Mouse (Mus musculus) left cerebral cortex, postnatal 36 days (tissue): ENCODE measurements around the gene AC124108.1. TPM values are rescaled to one million over a fixed set of nuclear protein-coding genes. Genes with fewer than 3 reads are reported as not detected.

Source experiments
- DNase-seq, 2 experiments: peaks; one replicate each; pipeline ENCODE4 v3.0.0; 2021 to 2022; ENCODE audit warnings: low spot score in 2 of 2, mixed read lengths in 1 of 2
- intact Hi-C: fragments of 180-260 bp; cut with DNase I; formaldehyde crosslinking; loops from one replicate; pipeline ENCODE4 v1.15.1; 2025
- microRNA-seq: library from miRNA; unstranded; fragments of <30 nt; microRNA quantifications from one replicate; pipeline ENCODE4 v1.2.0, GENCODE M21; 2022
- total RNA-seq, 2 experiments: library from RNA; stranded (reverse); gene quantifications; 2 replicates each; pipeline ENCODE4 v1.2.3; 2021

The AC124108.1 gene
- total RNA-seq, 2 experiments from 2014 or later, result 5.4 to 6.2 TPM

GRCm38 (mm10) chr1:132231470-132232274 lies 40.4 kb downstream of the AC124108.1 start:
- DNase-seq, result no peak
- intact Hi-C loops, result loop anchor here (10.0 kb wide), 1 partner anchor 123 kb away; no protein-coding TSS in a partner anchor

DNA sequence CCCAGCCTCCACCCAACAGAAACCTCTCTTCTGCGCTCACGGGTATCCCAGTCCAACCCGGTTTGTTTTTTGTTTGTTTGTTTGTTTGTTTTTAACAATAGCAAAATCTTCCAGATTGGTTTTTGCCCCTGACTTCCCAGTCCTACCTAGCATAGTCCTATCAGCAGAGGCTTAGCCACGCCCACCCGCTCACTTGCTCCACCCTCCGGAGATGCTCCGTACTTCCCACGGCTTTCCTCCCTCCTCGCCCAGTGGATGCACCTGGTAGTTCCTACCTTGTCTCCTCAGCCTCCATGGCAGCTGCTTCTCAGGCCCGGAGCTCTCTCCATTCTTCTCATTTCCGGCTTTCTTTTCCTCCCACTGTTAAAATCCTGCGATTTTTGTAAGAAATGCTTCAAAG lies 42.3 kb downstream of the AC124108.1 start:
- no peak for DNase-seq
- intact Hi-C loops, result loop anchor here (10.0 kb wide), 1 partner anchor 121 kb away; no protein-coding TSS in a partner anchor

- DNase-seq, result no peak
- intact Hi-C loops, result loop anchor here (10.0 kb wide), 1 partner anchor 120 kb away; no protein-coding TSS in a partner anchor
Observed at GRCm38 (mm10) chr1:132234757-132235273, 43.6 kb downstream of the AC124108.1 start.

DNA sequence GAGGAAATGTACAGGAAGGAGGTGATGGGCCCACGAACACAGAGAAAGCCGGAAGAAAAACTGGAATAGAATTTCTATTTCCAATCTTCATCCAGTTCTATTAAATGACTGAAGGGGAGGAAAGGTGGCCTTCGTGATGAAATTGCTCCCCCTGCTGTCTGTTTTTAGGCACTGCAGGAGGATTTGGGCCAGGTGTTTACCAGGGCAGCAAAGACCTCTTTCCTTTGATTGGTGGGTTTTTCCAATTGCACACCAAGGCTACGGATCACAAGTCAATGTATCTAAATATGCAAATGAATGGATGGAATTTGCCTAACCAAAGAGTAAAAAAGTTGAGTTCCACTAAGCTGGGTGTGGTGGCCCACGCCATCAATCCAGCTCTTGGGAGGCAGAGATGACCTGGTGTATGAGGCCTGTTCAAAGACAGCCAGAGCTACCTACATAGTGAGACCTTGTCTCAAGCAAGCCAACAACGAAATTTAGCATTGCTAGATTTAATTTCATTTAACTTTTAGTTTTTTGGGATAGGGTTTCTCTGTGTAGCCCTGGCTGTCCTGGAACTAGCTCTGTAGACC lies 46.4 kb downstream of the AC124108.1 start:
- intact Hi-C loops, result loop anchor here (1.0 to 10.0 kb wide), 3 partner anchors 80 to 117 kb away; no protein-coding TSS in a partner anchor
- peak; percentile 49 to 53 for DNase-seq

DNA sequence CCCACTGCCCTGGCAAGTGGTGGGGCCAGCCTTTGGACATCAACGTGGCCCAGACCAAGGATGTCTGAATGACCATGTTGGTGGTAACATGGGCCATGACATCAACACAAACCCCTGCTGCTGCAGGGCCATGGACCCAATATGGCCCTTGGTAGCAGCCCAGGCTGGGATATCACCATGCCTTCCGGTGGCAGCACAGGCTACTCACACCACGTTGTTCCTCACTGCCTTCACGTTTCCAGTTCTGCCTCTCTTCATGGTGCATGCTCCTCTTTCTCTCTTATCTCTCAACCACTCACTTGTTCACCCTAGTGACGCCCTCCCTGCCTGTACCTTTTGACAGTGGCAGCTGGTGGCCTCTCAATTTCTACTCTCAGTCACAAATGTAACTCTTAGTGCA lies 53.8 kb downstream of the AC124108.1 start:
- DNase-seq, result no peak
- intact Hi-C loops, result no loop called here

DNA sequence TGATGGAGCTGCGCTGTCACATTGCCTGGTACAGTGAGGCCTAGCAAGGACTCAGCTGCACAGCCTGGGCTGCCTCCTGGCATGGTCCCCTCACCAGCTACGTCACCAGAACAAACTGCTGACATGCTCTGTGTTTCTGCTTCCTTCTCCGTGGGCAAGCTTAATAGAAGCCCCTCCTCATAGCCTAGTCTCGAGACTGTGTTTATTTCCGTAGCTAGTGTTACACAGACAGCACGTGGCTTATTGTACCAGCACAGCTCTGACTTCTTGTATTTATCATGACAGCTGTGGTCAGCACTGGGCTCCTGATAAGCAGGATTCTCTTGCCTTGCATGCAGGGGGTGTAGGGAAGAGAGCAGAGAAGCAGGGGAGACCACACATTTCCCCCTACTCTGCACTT lies 54.9 kb downstream of the AC124108.1 start:
- intact Hi-C loops, result no loop called here
- no peak for DNase-seq

DNA sequence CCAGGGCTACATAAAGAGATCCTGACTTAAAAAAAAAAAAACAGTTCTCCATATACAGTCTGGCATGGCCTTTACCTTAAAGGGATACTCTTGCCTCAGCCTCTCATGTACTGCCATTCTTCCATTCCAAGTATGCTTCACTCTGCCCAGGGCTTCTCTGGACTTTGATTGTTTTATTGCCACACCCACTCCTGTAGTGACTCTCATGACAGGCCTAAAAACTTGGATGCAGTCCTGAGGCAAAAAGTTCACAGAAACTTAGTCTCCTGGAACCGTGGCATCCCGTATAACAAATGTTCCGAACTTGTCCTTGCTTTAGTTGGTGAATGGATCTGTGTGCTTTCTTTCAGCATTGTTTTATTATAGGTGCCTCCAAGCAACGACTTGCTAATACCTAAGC lies 55.4 kb downstream of the AC124108.1 start:
- intact Hi-C loops, result no loop called here
- no peak for DNase-seq

DNA sequence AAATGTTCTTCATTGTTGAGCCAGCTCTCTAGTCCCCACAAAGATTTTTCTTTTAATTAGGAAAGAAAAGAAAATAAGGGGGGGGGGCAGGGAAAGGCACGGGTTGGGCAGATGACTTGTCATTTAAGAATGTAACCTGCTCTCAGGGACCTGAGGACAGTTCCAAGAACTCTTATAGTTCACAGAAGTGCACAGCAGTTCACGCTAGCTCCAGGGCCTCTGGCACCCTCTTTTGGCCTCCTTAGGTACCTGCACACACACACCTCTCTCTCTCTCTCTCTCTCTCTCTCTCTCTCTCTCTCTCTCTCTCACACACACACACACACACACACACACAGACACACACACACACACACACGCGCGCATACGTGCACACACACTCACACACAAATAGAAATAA lies 63.2 kb downstream of the AC124108.1 start:
- intact Hi-C loops, result no loop called here
- DNase-seq, result no peak

Small RNA genes lying within 50 kb of the gene (microRNA-seq; reads per million reads assigned to microRNA genes)
- 62.7 reads per million, percentile 52 among the genes with 10 or more reads in this experiment for gene Mir135b

Other genes starting within 250 kb of the AC124108.1 start
- 1 to 10 TPM; 1.0 to 1.4 TPM for gene Slc45a3, start 228.5 kb upstream of the AC124108.1 start, total RNA-seq
- gene Elk4, start 183.8 kb upstream of the AC124108.1 start, total RNA-seq, result 10 to 100 TPM; 48.7 to 54.6 TPM
- 100 to 1,000 TPM in 1 of 2 experiments, 10 to 100 TPM in 1; 77.5 to 101 TPM for gene Mfsd4a, start 123.4 kb upstream of the AC124108.1 start, total RNA-seq
- 10 to 100 TPM; 29.6 to 31.5 TPM for gene Cdk18, start 51.8 kb upstream of the AC124108.1 start, total RNA-seq
- gene Lemd1, start within 50 bp of the AC124108.1 start, total RNA-seq, result 1 to 10 TPM; 6.3 to 6.4 TPM
- not detected for gene Gm10188, start 38.3 kb downstream of the AC124108.1 start, total RNA-seq
- gene Klhdc8a, start 107.2 kb downstream of the AC124108.1 start, total RNA-seq, result 10 to 100 TPM; 11.0 to 13.6 TPM
- 1 to 10 TPM in 1 of 2 experiments, under 1 TPM in 1; 0.62 to 1.6 TPM for gene Nuak2, start 124.7 kb downstream of the AC124108.1 start, total RNA-seq
- gene Tmcc2, start 199.8 kb downstream of the AC124108.1 start, total RNA-seq, result 100 to 1,000 TPM; 171 to 173 TPM
- 10 to 100 TPM; 40.4 to 46.8 TPM for gene Dstyk, start 226.1 kb downstream of the AC124108.1 start, total RNA-seq